Mouse (Mus musculus) heart, adult 8-10 months (tissue): ENCODE data around the gene Samd5. TPM values are rescaled to one million over a fixed set of nuclear protein-coding genes. Genes with fewer than 3 reads are reported as not detected.

ENCODE experiments used
- DNase-seq: peaks from one replicate; pipeline ENCODE4 v3.0.0; 2022; ENCODE audit warnings: low spot score
- total RNA-seq, 4 experiments: library from RNA; stranded (reverse); gene quantifications; 2 replicates each; pipeline ENCODE4 v1.2.4; 2022

Gene Samd5
- total RNA-seq, result 1 to 10 TPM; 2.5 to 4.4 (median 3.2) TPM

- DNase-seq, result peak; percentile 24
Measured at GRCm38 (mm10) chr10:9674561-9675521, at the start of gene Samd5. Gene Samd5 (minus strand): TSS chr10:9675208.

GRCm38 (mm10) chr10:9722519-9723303 lies 47.7 kb upstream of the Samd5 start:
- no peak for DNase-seq

- DNase-seq, result no peak
Measured at GRCm38 (mm10) chr10:9720027-9720426, 45.0 kb upstream of the Samd5 start.

GRCm38 (mm10) chr10:9718086-9718485 lies 43.1 kb upstream of the Samd5 start:
- no peak for DNase-seq

- no peak for DNase-seq
Measured at GRCm38 (mm10) chr10:9704956-9705355, 29.9 kb upstream of the Samd5 start.

GRCm38 (mm10) chr10:9699071-9699761 lies 24.2 kb upstream of the Samd5 start:
- peak; percentile 37 for DNase-seq

- DNase-seq, result no peak
Measured at GRCm38 (mm10) chr10:9698141-9698540, 23.1 kb upstream of the Samd5 start.

GRCm38 (mm10) chr10:9696543-9697141 lies 21.6 kb upstream of the Samd5 start:
- DNase-seq, result no peak

GRCm38 (mm10) chr10:9693990-9694699 lies 19.1 kb upstream of the Samd5 start:
- DNase-seq, result no peak

GRCm38 (mm10) chr10:9680928-9681327 lies 5.9 kb upstream of the Samd5 start:
- DNase-seq, result no peak

GRCm38 (mm10) chr10:9679911-9680310 lies 4.9 kb upstream of the Samd5 start:
- DNase-seq, result no peak

GRCm38 (mm10) chr10:9678071-9678470 lies 3.1 kb upstream of the Samd5 start:
- DNase-seq, result no peak

- DNase-seq, result peak; percentile 82
Measured at GRCm38 (mm10) chr10:9676886-9677285, 1.9 kb upstream of the Samd5 start.

GRCm38 (mm10) chr10:9676418-9676786 lies 1.4 kb upstream of the Samd5 start:
- no peak for DNase-seq

GRCm38 (mm10) chr10:9675550-9676417 lies 776 bp upstream of the Samd5 start:
- no peak for DNase-seq

GRCm38 (mm10) chr10:9673276-9673675 lies 1.7 kb downstream of the Samd5 start:
- no peak for DNase-seq

GRCm38 (mm10) chr10:9672751-9673150 lies 2.3 kb downstream of the Samd5 start:
- DNase-seq, result no peak

- DNase-seq, result no peak
Measured at GRCm38 (mm10) chr10:9670351-9670750, 4.7 kb downstream of the Samd5 start.

- no peak for DNase-seq
Measured at GRCm38 (mm10) chr10:9668791-9669190, 6.2 kb downstream of the Samd5 start.

GRCm38 (mm10) chr10:9652946-9653345 lies 22.1 kb downstream of the Samd5 start:
- no peak for DNase-seq
